Mouse (Mus musculus): Measurements from ENCODE around the gene Grid1. TPM values are rescaled to one million over a fixed set of nuclear protein-coding genes. Genes with fewer than 3 reads are reported as not detected.
A peak's percentile ranks its signal among the peaks of the same experiment; 100 is the strongest.

The Grid1 gene
- total RNA-seq (2017), result not detected in 2 replicates

GRCm38 (mm10) chr14:34819919-34820652, at the start of gene Grid1:
Gene Grid1, plus strand, starts transcription at chr14:34820108.
- 0 out of 2 replicates have a peak, but pooled peaks have one; percentile 3 for ATAC-seq (replicated peaks; ENCODE audit: low read depth, poor library complexity, severe bottlenecking)

- ATAC-seq (replicated peaks; ENCODE audit: low read depth, poor library complexity, severe bottlenecking), result no peak
Observed at GRCm38 (mm10) chr14:34770467-34770866, 49.4 kb upstream of the Grid1 start.

GRCm38 (mm10) chr14:34771601-34772000, 48.3 kb upstream of the Grid1 start:
- no peak for ATAC-seq (replicated peaks; ENCODE audit: low read depth, poor library complexity, severe bottlenecking)

GRCm38 (mm10) chr14:34772132-34772531, 47.8 kb upstream of the Grid1 start:
- no peak for ATAC-seq (replicated peaks; ENCODE audit: low read depth, poor library complexity, severe bottlenecking)

- ATAC-seq (replicated peaks; ENCODE audit: low read depth, poor library complexity, severe bottlenecking), result no peak
Observed at GRCm38 (mm10) chr14:34773681-34774080, 46.2 kb upstream of the Grid1 start.

- no peak for ATAC-seq (replicated peaks; ENCODE audit: low read depth, poor library complexity, severe bottlenecking)
Observed at GRCm38 (mm10) chr14:34774231-34774630, 45.7 kb upstream of the Grid1 start.

GRCm38 (mm10) chr14:34776719-34777385, 43.1 kb upstream of the Grid1 start:
- no peak for ATAC-seq (replicated peaks; ENCODE audit: low read depth, poor library complexity, severe bottlenecking)

GRCm38 (mm10) chr14:34777810-34778209, 42.1 kb upstream of the Grid1 start:
- peak; percentile 94 for ATAC-seq (replicated peaks; ENCODE audit: low read depth, poor library complexity, severe bottlenecking)

GRCm38 (mm10) chr14:34778760-34779159, 41.1 kb upstream of the Grid1 start:
- no peak for ATAC-seq (replicated peaks; ENCODE audit: low read depth, poor library complexity, severe bottlenecking)

- ATAC-seq (replicated peaks; ENCODE audit: low read depth, poor library complexity, severe bottlenecking), result no peak
Observed at GRCm38 (mm10) chr14:34793406-34794037, 26.4 kb upstream of the Grid1 start.

GRCm38 (mm10) chr14:34810763-34811489, 9.0 kb upstream of the Grid1 start:
- peak; percentile 89 for ATAC-seq (replicated peaks; ENCODE audit: low read depth, poor library complexity, severe bottlenecking)

GRCm38 (mm10) chr14:34811490-34811808, 8.5 kb upstream of the Grid1 start:
- ATAC-seq (replicated peaks; ENCODE audit: low read depth, poor library complexity, severe bottlenecking), result no peak

GRCm38 (mm10) chr14:34816301-34816700, 3.6 kb upstream of the Grid1 start:
- ATAC-seq (replicated peaks; ENCODE audit: low read depth, poor library complexity, severe bottlenecking), result 0 out of 2 replicates have a peak, but pooled peaks have one; percentile 16

GRCm38 (mm10) chr14:34818387-34818980, 1.4 kb upstream of the Grid1 start:
- ATAC-seq (replicated peaks; ENCODE audit: low read depth, poor library complexity, severe bottlenecking), result no peak

- ATAC-seq (replicated peaks; ENCODE audit: low read depth, poor library complexity, severe bottlenecking), result no peak
Observed at GRCm38 (mm10) chr14:34819121-34819918, 588 bp upstream of the Grid1 start.

GRCm38 (mm10) chr14:34820653-34821005, 721 bp downstream of the Grid1 start:
- ATAC-seq (replicated peaks; ENCODE audit: low read depth, poor library complexity, severe bottlenecking), result peak; percentile 28; the same call in 1 of the 2 replicates

GRCm38 (mm10) chr14:34821131-34821790, 1.4 kb downstream of the Grid1 start:
- peak; percentile 17; the same call in 1 of the 2 replicates for ATAC-seq (replicated peaks; ENCODE audit: low read depth, poor library complexity, severe bottlenecking)

- peak; percentile 13; the same call in 1 of the 2 replicates for ATAC-seq (replicated peaks; ENCODE audit: low read depth, poor library complexity, severe bottlenecking)
Observed at GRCm38 (mm10) chr14:34823136-34823535, 3.2 kb downstream of the Grid1 start.

GRCm38 (mm10) chr14:34824186-34824585, 4.3 kb downstream of the Grid1 start:
- no peak for ATAC-seq (replicated peaks; ENCODE audit: low read depth, poor library complexity, severe bottlenecking)

Measured in common myeloid progenitor, adult 5-6 weeks (primary cell).